Mouse (Mus musculus): Measurements from ENCODE around the gene Slc26a10. TPM values are rescaled to one million over a fixed set of nuclear protein-coding genes. Genes with fewer than 3 reads are reported as not detected.

The Slc26a10 gene
- polyA plus RNA-seq, 1 experiment from 2014 or later = 2.3 TPM

DNA sequence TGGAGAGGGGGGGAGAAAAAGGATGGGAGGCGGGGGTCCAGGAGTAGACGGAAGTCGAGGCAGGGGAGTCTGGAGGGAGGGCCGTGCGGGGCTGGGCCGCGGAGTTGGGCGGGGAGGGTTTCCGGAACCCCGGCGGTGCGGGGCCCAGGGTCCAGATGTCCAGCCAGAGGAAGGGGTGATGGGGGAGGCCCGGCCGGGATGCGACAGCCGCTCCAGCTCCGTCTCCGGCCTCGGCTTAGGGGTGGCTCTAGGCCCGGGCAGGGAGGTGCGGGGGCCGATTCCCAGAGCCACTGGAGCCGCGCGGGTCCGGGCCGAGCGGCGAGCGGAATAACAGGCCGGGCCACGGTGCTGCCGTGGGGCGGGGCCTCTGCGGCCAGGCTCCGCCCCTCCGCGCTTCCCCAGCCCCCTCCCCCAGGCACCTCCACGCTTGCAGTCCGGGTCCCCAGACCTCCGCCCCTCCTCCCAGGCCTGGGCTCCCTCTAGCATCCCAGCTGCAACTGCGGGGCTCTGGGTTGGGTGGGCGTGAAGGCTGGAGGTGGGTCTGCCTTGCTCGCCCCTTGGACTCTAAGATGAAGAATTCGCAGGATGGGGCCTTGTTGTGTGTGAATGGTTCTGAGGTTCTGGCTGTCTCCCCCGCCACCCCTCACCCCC lies 8.1 kb upstream of the Slc26a10 start:
- Histone ChIP-seq H3K36me3 (ENCODE audit: control insufficient read depth, insufficient read depth, low read length) (peaks cover 24% of the 10 kb centered on the region; the same call in 1 of the 2 replicates), H3K9ac (ENCODE audit: low read depth, low read length) (peak overlapping the region; percentile 64)

GRCm38 (mm10) chr10:127188079-127188453 lies 7.6 kb upstream of the Slc26a10 start:
- no peak for ATAC-seq (ENCODE audit: low FRiP score, low TSS enrichment)
- Histone ChIP-seq H3K4me1 (ENCODE audit: control insufficient read depth, insufficient read depth, low read length) (peaks cover 25% of the 10 kb centered on the region), H3K4me3 (ENCODE audit: low read length) (peak overlapping the region; percentile 50), H3K9ac (ENCODE audit: low read depth, low read length) (peak overlapping the region; percentile 64), H3K4me2 (replicated peaks; ENCODE audit: low read depth, low read length) (peak overlapping the region; percentile 94), H3K27me3 (ENCODE audit: control insufficient read depth, insufficient read depth, low read length) (no peaks in the 10 kb centered on the region), H3K36me3 (ENCODE audit: control insufficient read depth, insufficient read depth, low read length) (peaks cover 23% of the 10 kb centered on the region; the same call in 1 of the 2 replicates), H3K9me3 (ENCODE audit: control insufficient read depth, low read length) (no peaks in the 10 kb centered on the region), H3K27ac (ENCODE audit: low read depth, low read length) (peak overlapping the region; percentile 92; the same call in 1 of the 2 replicates)
- 0% methylated on average over 12 of the region's 21 CpGs for WGBS

More for the DNA sequence above, 8.1 kb upstream of the Slc26a10 start:
- WGBS = under 1% methylated on average over 38 of the region's 46 CpGs
- Histone ChIP-seq H3K4me1 (ENCODE audit: control insufficient read depth, insufficient read depth, low read length) (peaks cover 25% of the 10 kb centered on the region), H3K9me3 (ENCODE audit: control insufficient read depth, low read length) (no peaks in the 10 kb centered on the region), H3K27me3 (ENCODE audit: control insufficient read depth, insufficient read depth, low read length) (no peaks in the 10 kb centered on the region), H3K4me3 (ENCODE audit: low read length) (peak overlapping the region; percentile 50), H3K4me2 (replicated peaks; ENCODE audit: low read depth, low read length) (peak overlapping the region; percentile 94), H3K27ac (ENCODE audit: low read depth, low read length) (peak overlapping the region; percentile 92)
- peak; percentile 79 for ATAC-seq (ENCODE audit: low FRiP score, low TSS enrichment)

DNA sequence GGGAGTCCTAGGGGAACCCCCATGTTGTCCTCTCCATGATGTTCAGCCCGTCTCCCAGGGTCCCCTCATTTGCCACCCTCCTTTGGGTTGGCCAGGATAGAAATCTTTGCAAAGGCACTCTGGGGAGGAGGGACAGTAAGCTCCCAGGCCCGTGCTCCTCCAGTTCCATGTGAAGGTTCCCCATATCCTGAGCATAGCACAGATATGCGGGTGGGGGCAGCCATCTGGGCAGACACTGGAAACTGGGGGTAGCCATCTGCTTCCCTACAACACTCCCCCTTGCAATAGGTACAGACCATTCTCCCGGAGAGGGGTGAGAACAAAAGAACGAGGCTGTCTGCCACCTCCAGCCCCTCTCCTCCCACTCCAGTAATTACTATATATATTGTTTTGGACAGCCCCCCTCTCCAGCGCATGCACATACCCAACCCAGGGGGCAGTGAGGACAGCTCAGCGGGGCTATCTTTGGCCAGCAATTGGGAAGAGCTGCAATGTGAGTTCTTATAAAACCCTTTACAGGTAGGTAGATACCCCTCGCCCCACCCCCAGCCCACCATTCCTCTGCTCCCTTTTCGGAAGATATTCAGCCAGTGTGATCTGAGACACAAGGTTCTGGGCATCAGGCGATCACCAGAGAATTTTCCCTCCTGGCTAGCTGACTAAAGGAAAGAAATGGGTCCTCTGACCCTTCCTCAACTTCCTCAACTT lies 7.1 kb upstream of the Slc26a10 start:
- no peak for ATAC-seq (ENCODE audit: low FRiP score, low TSS enrichment)
- H3K4me1 ChIP-seq (ENCODE audit: control insufficient read depth, insufficient read depth, low read length) = peaks cover 25% of the 10 kb centered on the region
- H3K9ac ChIP-seq (ENCODE audit: low read depth, low read length) = peak overlapping the region; percentile 64
- H3K27me3 ChIP-seq (ENCODE audit: control insufficient read depth, insufficient read depth, low read length) = no peaks in the 10 kb centered on the region
- peak overlapping the region; percentile 92; the same call in 1 of the 2 replicates for H3K27ac ChIP-seq (ENCODE audit: low read depth, low read length)
- H3K4me3 ChIP-seq (ENCODE audit: low read length) = peak overlapping the region; percentile 50
- 31% methylated on average over 10 of the region's 10 CpGs for WGBS
- peak overlapping the region; percentile 94 for H3K4me2 ChIP-seq (replicated peaks; ENCODE audit: low read depth, low read length)
- H3K9me3 ChIP-seq (ENCODE audit: control insufficient read depth, low read length) = no peaks in the 10 kb centered on the region
- H3K36me3 ChIP-seq (ENCODE audit: control insufficient read depth, insufficient read depth, low read length) = peaks cover 19% of the 10 kb centered on the region; the same call in 1 of the 2 replicates

GRCm38 (mm10) chr10:127186451-127186850 lies 6.0 kb upstream of the Slc26a10 start:
- Histone ChIP-seq H3K9me3 (ENCODE audit: control insufficient read depth, low read length) (no peaks in the 10 kb centered on the region), H3K27ac (ENCODE audit: low read depth, low read length) (no peak overlapping the region), H3K36me3 (ENCODE audit: control insufficient read depth, insufficient read depth, low read length) (peaks cover 16% of the 10 kb centered on the region; the same call in 1 of the 2 replicates), H3K4me1 (ENCODE audit: control insufficient read depth, insufficient read depth, low read length) (peaks cover 25% of the 10 kb centered on the region), H3K4me3 (ENCODE audit: low read length) (no peak overlapping the region), H3K4me2 (replicated peaks; ENCODE audit: low read depth, low read length) (no peak overlapping the region), H3K27me3 (ENCODE audit: control insufficient read depth, insufficient read depth, low read length) (no peaks in the 10 kb centered on the region), H3K9ac (ENCODE audit: low read depth, low read length) (no peak overlapping the region)
- ATAC-seq (ENCODE audit: low FRiP score, low TSS enrichment) = no peak
- WGBS = 80% methylated on average over 1 of the region's 1 CpGs

DNA sequence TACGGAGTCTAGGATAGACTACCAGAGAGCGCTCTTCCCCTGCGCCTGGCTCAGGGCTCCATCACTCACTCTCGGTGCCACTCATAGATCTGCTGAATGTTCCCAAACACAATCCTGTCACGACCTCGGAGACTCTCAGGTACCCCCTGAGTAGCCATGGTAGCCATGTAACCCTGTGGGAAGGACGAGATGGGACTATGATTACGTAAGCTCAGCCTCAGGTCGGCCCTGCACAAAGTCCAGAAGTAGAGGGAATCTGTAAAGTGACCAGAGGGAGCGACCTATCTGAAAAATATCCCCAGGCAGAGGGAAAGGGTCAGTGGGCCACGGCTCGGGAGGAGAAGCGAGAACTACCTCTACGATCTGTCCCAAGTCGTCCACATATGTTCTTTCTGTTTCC lies 5.1 kb upstream of the Slc26a10 start:
- Histone ChIP-seq H3K9ac (ENCODE audit: low read depth, low read length) (no peak overlapping the region), H3K4me1 (ENCODE audit: control insufficient read depth, insufficient read depth, low read length) (peaks cover 27% of the 10 kb centered on the region), H3K27me3 (ENCODE audit: control insufficient read depth, insufficient read depth, low read length) (peaks cover 6% of the 10 kb centered on the region; the same call in 1 of the 2 replicates), H3K4me3 (ENCODE audit: low read length) (no peak overlapping the region), H3K4me2 (replicated peaks; ENCODE audit: low read depth, low read length) (no peak overlapping the region), H3K36me3 (ENCODE audit: control insufficient read depth, insufficient read depth, low read length) (peaks cover 12% of the 10 kb centered on the region; the same call in 1 of the 2 replicates), H3K9me3 (ENCODE audit: control insufficient read depth, low read length) (no peaks in the 10 kb centered on the region), H3K27ac (ENCODE audit: low read depth, low read length) (no peak overlapping the region)
- WGBS = 83% methylated on average over 15 of the region's 15 CpGs
- ATAC-seq (ENCODE audit: low FRiP score, low TSS enrichment) = no peak

DNA sequence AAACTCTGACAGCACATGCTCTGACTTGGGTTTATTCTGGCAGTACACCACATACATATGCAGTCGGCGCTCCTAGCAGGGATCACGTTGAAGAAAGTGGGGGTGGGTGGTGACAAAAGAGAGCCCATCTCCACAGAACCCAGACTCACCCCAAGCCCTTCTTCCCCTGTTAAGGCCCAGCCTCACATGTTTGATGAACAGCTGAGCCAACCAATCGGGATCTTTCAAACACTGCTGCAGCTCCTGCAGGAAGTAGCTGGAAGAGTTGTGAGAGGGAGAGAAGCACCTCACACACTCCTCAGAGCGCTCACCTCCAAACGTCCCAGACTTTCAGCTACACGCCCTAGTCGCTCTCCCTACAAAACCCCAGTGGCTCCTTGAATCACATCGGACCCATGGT lies 4.7 kb upstream of the Slc26a10 start:
- Histone ChIP-seq H3K4me2 (replicated peaks; ENCODE audit: low read depth, low read length) (no peak overlapping the region), H3K4me3 (ENCODE audit: low read length) (no peak overlapping the region)

GRCm38 (mm10) chr10:127183759-127184158 lies 3.3 kb upstream of the Slc26a10 start:
- peaks cover 23% of the 10 kb centered on the region for H3K4me1 ChIP-seq (ENCODE audit: control insufficient read depth, insufficient read depth, low read length)
- H3K9me3 ChIP-seq (ENCODE audit: control insufficient read depth, low read length) = no peaks in the 10 kb centered on the region
- H3K9ac ChIP-seq (ENCODE audit: low read depth, low read length) = 0 out of 2 replicates have a peak overlapping the region, but pooled peaks have one; percentile 18
- peak overlapping the region; percentile 31 for H3K4me2 ChIP-seq (replicated peaks; ENCODE audit: low read depth, low read length)
- peak overlapping the region; percentile 7 for H3K4me3 ChIP-seq (ENCODE audit: low read length)
- no peak overlapping the region for H3K27ac ChIP-seq (ENCODE audit: low read depth, low read length)
- peaks cover 18% of the 10 kb centered on the region for H3K27me3 ChIP-seq (ENCODE audit: control insufficient read depth, insufficient read depth, low read length)
- ATAC-seq (ENCODE audit: low FRiP score, low TSS enrichment) = no peak
- H3K36me3 ChIP-seq (ENCODE audit: control insufficient read depth, insufficient read depth, low read length) = peaks cover 12% of the 10 kb centered on the region; the same call in 1 of the 2 replicates
- 17% methylated on average over 20 of the region's 20 CpGs for WGBS

More for the DNA sequence above, 4.7 kb upstream of the Slc26a10 start:
- Histone ChIP-seq H3K36me3 (ENCODE audit: control insufficient read depth, insufficient read depth, low read length) (peaks cover 12% of the 10 kb centered on the region; the same call in 1 of the 2 replicates), H3K9ac (ENCODE audit: low read depth, low read length) (no peak overlapping the region), H3K27me3 (ENCODE audit: control insufficient read depth, insufficient read depth, low read length) (peaks cover 6% of the 10 kb centered on the region; the same call in 1 of the 2 replicates), H3K4me1 (ENCODE audit: control insufficient read depth, insufficient read depth, low read length) (peaks cover 27% of the 10 kb centered on the region), H3K27ac (ENCODE audit: low read depth, low read length) (no peak overlapping the region), H3K9me3 (ENCODE audit: control insufficient read depth, low read length) (no peaks in the 10 kb centered on the region)
- 72% methylated on average over 9 of the region's 9 CpGs for WGBS
- no peak for ATAC-seq (ENCODE audit: low FRiP score, low TSS enrichment)

DNA sequence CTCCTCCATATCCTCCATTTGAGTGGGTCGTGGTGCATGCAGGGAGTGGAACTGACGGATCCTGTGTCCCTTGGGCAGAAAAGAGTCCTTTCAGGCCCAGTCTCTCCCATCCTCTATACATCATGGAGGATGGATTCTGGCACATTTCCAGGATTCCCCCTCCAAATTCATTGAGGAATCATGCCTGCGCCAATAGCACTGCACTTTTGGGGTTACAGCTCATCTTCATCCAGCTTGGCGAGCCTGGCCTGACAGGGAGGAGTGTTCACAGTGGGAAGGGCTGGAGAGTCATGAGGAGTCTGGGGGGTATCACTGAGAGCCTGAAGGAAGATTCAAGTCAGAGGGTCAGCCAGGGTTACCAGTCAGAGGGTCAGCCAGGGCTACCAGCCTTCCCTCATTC lies 2.2 kb upstream of the Slc26a10 start:
- Histone ChIP-seq H3K27ac (ENCODE audit: low read depth, low read length) (no peak overlapping the region), H3K27me3 (ENCODE audit: control insufficient read depth, insufficient read depth, low read length) (peaks cover 29% of the 10 kb centered on the region), H3K4me2 (replicated peaks; ENCODE audit: low read depth, low read length) (no peak overlapping the region), H3K4me3 (ENCODE audit: low read length) (no peak overlapping the region), H3K36me3 (ENCODE audit: control insufficient read depth, insufficient read depth, low read length) (peaks cover 12% of the 10 kb centered on the region; the same call in 1 of the 2 replicates), H3K4me1 (ENCODE audit: control insufficient read depth, insufficient read depth, low read length) (peaks cover 33% of the 10 kb centered on the region), H3K9me3 (ENCODE audit: control insufficient read depth, low read length) (no peaks in the 10 kb centered on the region), H3K9ac (ENCODE audit: low read depth, low read length) (no peak overlapping the region)
- 94% methylated on average over 4 of the region's 4 CpGs for WGBS
- no peak for ATAC-seq (ENCODE audit: low FRiP score, low TSS enrichment)

DNA sequence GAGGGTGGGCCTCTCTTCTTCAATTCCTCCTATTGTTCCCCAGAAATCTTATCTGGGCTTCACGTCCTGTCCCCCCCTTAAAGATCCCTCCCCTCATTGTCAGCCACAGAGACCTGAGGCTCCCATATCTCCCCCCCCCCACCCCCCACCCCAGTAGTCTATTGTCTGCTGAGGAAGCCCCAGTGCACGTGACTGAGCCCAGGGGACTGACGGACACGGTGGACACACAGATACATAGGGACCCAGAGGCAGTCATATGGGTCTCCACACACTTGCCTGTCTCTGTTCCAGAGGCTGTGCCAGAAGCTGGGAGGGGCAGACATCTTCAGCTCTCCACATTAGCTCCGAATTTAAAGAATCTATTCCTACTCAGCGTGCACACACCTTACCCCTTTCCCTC lies 1.1 kb upstream of the Slc26a10 start:
- H3K27ac ChIP-seq (ENCODE audit: low read depth, low read length) = no peak overlapping the region
- H3K4me1 ChIP-seq (ENCODE audit: control insufficient read depth, insufficient read depth, low read length) = peaks cover 33% of the 10 kb centered on the region
- H3K4me2 ChIP-seq (replicated peaks; ENCODE audit: low read depth, low read length) = no peak overlapping the region
- H3K9ac ChIP-seq (ENCODE audit: low read depth, low read length) = no peak overlapping the region
- peaks cover 33% of the 10 kb centered on the region for H3K27me3 ChIP-seq (ENCODE audit: control insufficient read depth, insufficient read depth, low read length)
- no peak for ATAC-seq (ENCODE audit: low FRiP score, low TSS enrichment)
- H3K4me3 ChIP-seq (ENCODE audit: low read length) = no peak overlapping the region
- no peaks in the 10 kb centered on the region for H3K9me3 ChIP-seq (ENCODE audit: control insufficient read depth, low read length)
- WGBS = 82% methylated on average over 6 of the region's 6 CpGs
- peaks cover 12% of the 10 kb centered on the region; the same call in 1 of the 2 replicates for H3K36me3 ChIP-seq (ENCODE audit: control insufficient read depth, insufficient read depth, low read length)
